Mouse (Mus musculus) kidney, embryonic 14.5 days (tissue): ENCODE measurements around the gene Usp38. TPM values are rescaled to one million over a fixed set of nuclear protein-coding genes. Genes with fewer than 3 reads are reported as not detected.

ENCODE experiments used
- ATAC-seq: fragments of 200-750 bp; cut with Nextera tagmentation; 2 replicates; pipeline ENCODE4 v1.8.0; 2017; ENCODE audit warnings: moderate number of reproducible peaks, mild to moderate bottlenecking, moderate TSS enrichment, moderate library complexity; ENCODE audit not compliant: low FRiP score, low TSS enrichment
- H3K27ac ChIP-seq: fragments of 300-500 bp; sonication (generic); 2 replicates; pipeline ENCODE4 v1.5.1; 2014; ENCODE audit warnings: low read depth, mild to moderate bottlenecking, low read length, moderate library complexity, mixed read lengths
- H3K27me3 ChIP-seq: fragments of 300-500 bp; sonication (generic); 2 replicates; pipeline ENCODE4 v1.6.1; 2014; ENCODE audit warnings: mild to moderate bottlenecking, low read length; ENCODE audit not compliant: control insufficient read depth, insufficient read depth
- H3K36me3 ChIP-seq: fragments of 300-500 bp; sonication (generic); 2 replicates; pipeline ENCODE4 v1.6.1; 2014; ENCODE audit warnings: low read length, mixed read lengths; ENCODE audit not compliant: control insufficient read depth, insufficient read depth
- H3K4me1 ChIP-seq: fragments of 300-500 bp; sonication (generic); 2 replicates; pipeline ENCODE4 v1.6.1; 2014; ENCODE audit warnings: low read length, mixed read lengths; ENCODE audit not compliant: control insufficient read depth, insufficient read depth
- H3K4me2 ChIP-seq: fragments of 300-500 bp; sonication (generic); replicated peaks from 2 replicates; pipeline ENCODE4 v1.6.1; 2014; ENCODE audit warnings: low read depth, mild to moderate bottlenecking, low read length
- H3K4me3 ChIP-seq: fragments of 300-500 bp; sonication (generic); 2 replicates; pipeline ENCODE4 v1.5.1; 2014; ENCODE audit warnings: mild to moderate bottlenecking, low read length
- H3K9ac ChIP-seq: fragments of 300-500 bp; sonication (generic); 2 replicates; pipeline ENCODE4 v1.6.1; 2014; ENCODE audit warnings: low read depth, mild to moderate bottlenecking, low read length, moderate library complexity
- H3K9me3 ChIP-seq: fragments of 300-500 bp; sonication (generic); 2 replicates; pipeline ENCODE4 v1.6.1; 2016; ENCODE audit warnings: low read length; ENCODE audit not compliant: control insufficient read depth
- WGBS: fragments of 180-500 bp; shearing (Covaris S2); extraction: QIAGEN DNeasy Blood & Tissue Kit; methylation state at CpG from one replicate; pipeline ENCODE4 v1.1.7; 2014; 5-methylcytosine and 5-hydroxymethylcytosine counted together
- polyA plus RNA-seq: library from polyadenylated mRNA; unstranded; fragments of >200 nt; fragmentation: Nextera tagmentation; extraction: Ambion mirVana; gene quantifications from 2 replicates; pipeline ENCODE4 v1.2.1, GENCODE M21; 2014

Usp38 gene
- polyA plus RNA-seq, 1 experiment from 2014 or later: 25.5 TPM

DNA sequence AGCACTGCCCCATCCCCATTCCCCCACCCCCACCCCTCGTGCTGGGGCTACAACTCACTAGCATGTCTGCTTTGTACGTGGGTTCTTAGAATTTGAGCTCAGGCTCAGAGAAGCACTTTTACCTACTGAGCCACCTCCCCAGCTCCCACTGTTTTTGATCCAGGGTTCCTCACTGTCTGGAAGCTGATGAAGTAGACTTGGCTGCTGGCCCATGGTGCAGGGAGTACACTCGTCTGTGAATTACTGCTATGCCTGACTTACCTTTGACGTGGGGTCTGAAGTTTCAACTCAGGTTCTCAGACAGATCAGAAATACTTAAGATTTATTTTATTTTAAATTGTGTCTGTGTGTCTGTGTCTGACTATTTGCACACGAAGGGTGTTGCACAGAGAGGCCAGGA, 57.0 kb downstream of the Usp38 start:
- Histone ChIP-seq H3K27me3 (no peaks in the 10 kb centered on the region), H3K9ac (no peak overlapping the region), H3K9me3 (peaks cover 7% of the 10 kb centered on the region), H3K27ac (no peak overlapping the region), H3K36me3 (no peaks in the 10 kb centered on the region), H3K4me1 (peaks cover 8% of the 10 kb centered on the region; the same call in 1 of the 2 replicates), H3K4me2 (no peak overlapping the region), H3K4me3 (no peak overlapping the region)
- WGBS: 37% methylated on average over 5 of the region's 5 CpGs
- no peak for ATAC-seq

DNA sequence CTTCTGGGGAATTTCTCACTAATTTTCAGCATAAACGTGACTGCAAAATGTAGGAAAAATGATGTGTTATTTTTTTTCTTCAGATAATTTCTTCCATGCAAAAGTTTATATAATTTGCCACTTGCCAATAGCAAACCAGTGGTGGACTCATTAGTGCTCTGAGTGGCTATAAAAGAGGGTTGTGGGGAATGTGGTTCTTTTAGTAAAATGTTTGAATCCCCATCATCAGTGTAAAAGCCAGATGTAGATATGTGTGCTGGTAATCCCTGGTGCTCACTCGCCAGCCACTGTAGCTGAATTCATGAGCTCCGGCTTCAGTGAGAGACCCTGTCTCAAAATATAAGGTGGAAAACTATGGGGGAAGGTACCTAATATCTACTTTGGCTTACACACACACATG, 61.8 kb downstream of the Usp38 start:
- Histone ChIP-seq H3K4me3 (no peak overlapping the region), H3K36me3 (no peaks in the 10 kb centered on the region), H3K9me3 (peaks cover 7% of the 10 kb centered on the region), H3K4me2 (no peak overlapping the region), H3K27me3 (no peaks in the 10 kb centered on the region), H3K9ac (no peak overlapping the region), H3K27ac (no peak overlapping the region), H3K4me1 (no peaks in the 10 kb centered on the region; the same call in 1 of the 2 replicates)
- WGBS: 87% methylated on average over 3 of the region's 3 CpGs
- no peak for ATAC-seq

DNA sequence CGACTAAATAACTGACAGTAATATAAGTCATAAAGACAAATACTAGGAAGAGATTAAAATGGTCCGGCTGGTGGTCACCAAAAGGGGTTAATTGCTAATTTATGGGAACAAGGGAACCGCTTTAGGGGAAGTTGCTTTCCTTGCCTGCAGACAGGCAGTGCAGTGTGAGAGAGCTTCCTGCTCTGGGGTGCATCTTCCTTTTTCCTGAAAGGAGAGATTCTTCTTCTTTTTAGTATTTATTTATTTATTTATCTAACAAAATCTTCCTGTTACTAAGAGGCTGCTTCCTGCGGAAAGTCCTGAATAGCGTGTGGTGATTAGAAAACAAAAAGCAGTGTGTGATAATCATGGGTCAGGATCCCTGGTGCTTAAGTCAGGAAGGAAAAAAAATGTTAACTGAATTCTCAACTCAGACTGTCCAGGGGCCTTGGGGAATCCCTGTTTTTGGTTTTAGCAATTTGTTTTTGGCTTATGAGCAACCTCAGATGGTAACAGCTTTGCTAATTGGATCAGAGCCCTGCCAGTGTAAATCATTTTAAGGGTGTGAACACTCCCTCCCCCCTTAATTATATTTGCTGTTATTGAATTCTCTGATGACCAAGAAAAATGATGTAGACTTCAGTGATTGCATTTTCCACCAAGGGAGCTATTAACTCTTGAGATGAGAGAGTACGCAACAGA, 62.4 kb downstream of the Usp38 start:
- Histone ChIP-seq H3K9ac (no peak overlapping the region), H3K4me3 (no peak overlapping the region), H3K4me2 (no peak overlapping the region), H3K27ac (peak overlapping the region; percentile 17; the same call in 1 of the 2 replicates), H3K36me3 (no peaks in the 10 kb centered on the region), H3K4me1 (no peaks in the 10 kb centered on the region; the same call in 1 of the 2 replicates), H3K9me3 (peaks cover 7% of the 10 kb centered on the region), H3K27me3 (no peaks in the 10 kb centered on the region)
- ATAC-seq: 0 out of 2 replicates have a peak, but pooled peaks have one; percentile 32
- WGBS: 38% methylated on average over 6 of the region's 6 CpGs

DNA sequence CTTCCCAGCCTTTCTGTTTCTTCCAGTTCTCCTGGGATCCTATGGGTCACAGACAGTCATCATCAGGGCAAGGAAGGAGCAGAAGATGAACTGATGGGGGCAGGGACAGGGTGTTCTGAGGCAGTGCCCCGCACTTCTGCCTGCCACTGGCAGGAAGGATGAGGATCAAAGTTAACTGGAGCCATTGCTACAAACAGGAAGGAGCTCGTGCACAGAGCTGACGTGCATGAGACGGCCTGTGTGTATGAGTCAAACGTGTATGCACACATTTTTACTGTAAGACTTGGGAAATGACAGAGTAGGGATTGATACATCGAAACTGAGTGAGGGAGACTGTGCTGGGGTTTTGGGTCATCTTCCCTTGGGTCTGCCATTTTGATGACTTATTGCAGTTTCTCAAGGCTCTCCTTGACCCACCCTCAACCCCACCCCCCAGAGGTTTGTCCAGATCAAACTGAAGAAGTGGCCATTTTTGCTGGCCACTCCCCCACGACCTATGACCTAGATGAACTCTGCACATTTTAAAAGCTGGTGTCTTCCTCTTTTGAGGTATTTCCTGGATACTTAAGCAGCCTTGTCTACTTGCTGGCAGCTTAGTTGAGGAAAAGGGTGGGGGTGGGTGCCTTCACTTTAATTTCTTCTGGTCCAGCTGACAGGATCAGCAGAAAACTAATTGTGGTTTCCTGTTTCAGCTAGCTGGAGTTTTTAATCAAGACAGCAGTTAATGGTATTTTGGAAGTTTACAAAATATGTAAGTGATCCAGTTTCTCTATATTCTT, 66.1 kb downstream of the Usp38 start:
- no peak overlapping the region for H3K4me3 ChIP-seq
- H3K4me2 ChIP-seq: no peak overlapping the region
- no peak overlapping the region for H3K9ac ChIP-seq
- peak; percentile 43; the same call in 1 of the 2 replicates for ATAC-seq
- H3K27ac ChIP-seq: no peak overlapping the region
- no peaks in the 10 kb centered on the region for H3K36me3 ChIP-seq
- H3K4me1 ChIP-seq: no peaks in the 10 kb centered on the region; the same call in 1 of the 2 replicates
- H3K27me3 ChIP-seq: no peaks in the 10 kb centered on the region
- WGBS: 56% methylated on average over 7 of the region's 7 CpGs
- no peaks in the 10 kb centered on the region for H3K9me3 ChIP-seq

DNA sequence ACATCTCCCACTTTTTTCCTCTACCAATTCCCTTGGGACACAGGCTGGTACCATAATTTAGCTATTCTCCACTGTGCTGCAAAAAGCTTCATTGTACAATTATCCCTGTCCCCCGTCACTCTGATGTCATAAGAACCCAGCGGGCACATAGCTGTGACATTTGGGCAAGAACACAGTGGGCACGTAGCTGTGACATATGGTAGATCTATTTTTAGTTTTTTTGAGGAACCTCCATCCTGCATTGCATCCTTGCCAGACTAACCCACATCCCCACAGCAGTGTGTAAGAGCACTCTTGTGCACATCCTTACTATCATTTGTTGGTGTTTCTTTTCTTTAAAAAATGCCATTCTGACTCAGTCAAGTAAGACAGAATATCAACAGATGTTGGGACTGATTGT, 71.0 kb downstream of the Usp38 start:
- no peak for ATAC-seq
- Histone ChIP-seq H3K4me2 (no peak overlapping the region), H3K9ac (no peak overlapping the region), H3K9me3 (no peaks in the 10 kb centered on the region), H3K27ac (no peak overlapping the region), H3K27me3 (no peaks in the 10 kb centered on the region), H3K4me3 (no peak overlapping the region), H3K4me1 (no peaks in the 10 kb centered on the region; the same call in 1 of the 2 replicates), H3K36me3 (no peaks in the 10 kb centered on the region)
- WGBS: 85% methylated on average over 3 of the region's 3 CpGs

DNA sequence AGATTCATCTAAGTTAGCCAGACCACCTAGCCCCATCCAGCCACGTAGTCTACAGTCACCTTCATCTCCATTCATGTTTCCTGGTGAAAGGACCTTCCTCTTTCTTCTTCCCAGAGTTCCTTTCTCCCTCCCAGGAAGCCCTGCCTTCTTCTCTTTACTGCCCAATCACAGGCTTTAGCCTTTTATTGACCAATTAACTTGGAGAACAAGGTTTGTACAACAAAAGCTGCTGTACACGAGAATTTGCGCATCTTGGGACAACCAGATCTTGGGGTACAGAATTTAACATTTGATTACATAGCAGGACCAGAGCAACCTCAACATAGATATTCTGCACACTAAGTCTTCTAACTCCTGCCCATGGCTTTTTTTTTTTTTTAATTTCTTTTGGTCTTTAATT, 73.1 kb downstream of the Usp38 start:
- Histone ChIP-seq H3K27ac (no peak overlapping the region), H3K36me3 (no peaks in the 10 kb centered on the region), H3K4me3 (no peak overlapping the region), H3K4me1 (no peaks in the 10 kb centered on the region), H3K4me2 (no peak overlapping the region), H3K9me3 (no peaks in the 10 kb centered on the region), H3K27me3 (no peaks in the 10 kb centered on the region), H3K9ac (no peak overlapping the region)
- WGBS: 93% methylated on average over 3 of the region's 3 CpGs
- no peak for ATAC-seq

DNA sequence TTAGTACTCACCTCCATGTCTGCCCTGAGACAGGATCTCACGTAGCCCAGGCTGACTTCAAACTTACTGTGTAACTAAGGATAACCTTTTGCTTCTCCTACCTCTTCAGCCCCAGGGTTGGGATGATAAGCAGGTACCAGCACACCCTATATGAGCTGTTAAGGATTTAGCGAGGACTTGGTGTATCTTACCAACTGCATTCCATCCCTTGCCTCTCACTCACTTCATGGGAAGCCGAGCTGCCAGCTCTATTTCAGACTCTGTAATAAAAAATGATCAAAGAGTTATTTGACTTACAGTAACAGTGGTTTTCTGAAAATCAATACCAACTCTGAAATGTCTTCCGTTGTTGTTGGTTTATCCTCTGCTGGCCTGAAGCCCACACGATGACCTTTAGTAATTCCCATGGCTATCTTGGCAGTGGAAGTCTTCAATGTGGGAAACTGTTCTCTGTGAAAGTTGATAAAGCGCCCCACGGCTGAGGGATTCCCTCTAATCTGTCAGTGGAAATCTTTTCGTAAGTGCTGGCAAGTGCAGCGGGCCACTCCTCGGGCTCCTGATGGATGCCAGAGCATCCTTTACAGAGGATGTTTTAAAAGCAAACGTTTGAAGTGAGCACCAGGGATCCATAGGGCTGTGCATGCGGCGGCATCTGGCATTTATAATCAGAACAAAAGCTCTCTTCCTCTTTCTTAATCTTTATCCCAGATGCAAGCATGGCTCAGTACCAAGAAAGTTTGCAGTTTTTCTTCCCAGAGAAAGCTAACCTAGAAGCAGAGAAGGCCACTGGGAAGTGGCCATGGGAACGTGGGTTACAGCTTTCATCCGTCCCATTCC, 76.7 kb downstream of the Usp38 start:
- no peak for ATAC-seq
- Histone ChIP-seq H3K4me1 (no peaks in the 10 kb centered on the region), H3K27me3 (no peaks in the 10 kb centered on the region), H3K4me2 (no peak overlapping the region), H3K4me3 (no peak overlapping the region), H3K36me3 (no peaks in the 10 kb centered on the region), H3K9me3 (no peaks in the 10 kb centered on the region), H3K27ac (no peak overlapping the region), H3K9ac (no peak overlapping the region)
- WGBS: 65% methylated on average over 15 of the region's 15 CpGs
